Mouse (Mus musculus) lung, embryonic 14.5 days (tissue): ENCODE data around the gene Gm10228. TPM values are rescaled to one million over a fixed set of nuclear protein-coding genes. Genes with fewer than 3 reads are reported as not detected.
"Not testable (repeated sequence)": the region's sequence is repeated elsewhere in the genome, so short reads cannot be mapped to it uniquely, and the experiment has no call there.

ENCODE experiments used
- ATAC-seq: fragments of 200-750 bp; cut with Nextera tagmentation; 2 replicates; pipeline ENCODE4 v1.8.0; 2017; ENCODE audit warnings: mild to moderate bottlenecking, moderate TSS enrichment, moderate library complexity; ENCODE audit not compliant: insufficient read depth
- DNase-seq: peaks from one replicate; pipeline ENCODE4 v3.0.0-alpha.2; 2015
- H3K27ac ChIP-seq: fragments of 300-500 bp; sonication (generic); 2 replicates; pipeline ENCODE4 v1.5.1; 2014; ENCODE audit warnings: low read depth, mild to moderate bottlenecking, moderate library complexity
- H3K27me3 ChIP-seq: fragments of 300-500 bp; sonication (generic); 2 replicates; pipeline ENCODE4 v1.6.1; 2014; ENCODE audit warnings: low read length, control low read depth; ENCODE audit not compliant: insufficient read depth
- H3K36me3 ChIP-seq: fragments of 300-500 bp; sonication (generic); 2 replicates; pipeline ENCODE4 v1.6.1; 2014; ENCODE audit warnings: control low read depth; ENCODE audit not compliant: insufficient read depth
- H3K4me1 ChIP-seq: fragments of 300-500 bp; sonication (generic); 2 replicates; pipeline ENCODE4 v1.6.1; 2014; ENCODE audit warnings: antibody characterized with exemption, control low read depth; ENCODE audit not compliant: insufficient read depth
- H3K4me2 ChIP-seq: fragments of 300-500 bp; sonication (generic); 2 replicates; pipeline ENCODE4 v1.6.1; 2014; ENCODE audit warnings: mild to moderate bottlenecking
- H3K4me3 ChIP-seq: fragments of 300-500 bp; sonication (generic); 2 replicates; pipeline ENCODE4 v1.5.1; 2014; ENCODE audit warnings: low read depth, low read length
- H3K9ac ChIP-seq: fragments of 300-500 bp; sonication (generic); 2 replicates; pipeline ENCODE4 v1.6.1; 2014
- H3K9me3 ChIP-seq: fragments of 300-500 bp; sonication (generic); 2 replicates; pipeline ENCODE4 v1.6.1; 2016; ENCODE audit warnings: low read depth, low read length, control low read depth
- CTCF ChIP-seq: IDR thresholded peaks from 2 replicates; pipeline ENCODE4 v1.5.1; 2016; ENCODE audit warnings: antibody characterized with exemption, low read depth
- WGBS: fragments of 180-500 bp; shearing (Covaris S2); extraction: QIAGEN DNeasy Blood & Tissue Kit; methylation state at CpG from one replicate; pipeline ENCODE4 v1.1.7; 2014; 5-methylcytosine and 5-hydroxymethylcytosine counted together
- polyA plus RNA-seq: library from polyadenylated mRNA; unstranded; fragments of >200 nt; fragmentation: Nextera tagmentation; extraction: Ambion mirVana; gene quantifications from 2 replicates; pipeline ENCODE4 v1.2.1, GENCODE M21; 2014

The Gm10228 gene
- polyA plus RNA-seq, result not detected in 2 replicates

GRCm38 (mm10) chr16:89041372-89041771, at the start of gene Gm10228:
Gm10228 (minus strand) TSS chr16:89041472.
- ATAC-seq, result not testable (repeated sequence)

GRCm38 (mm10) chr16:89071041-89071440, 29.8 kb upstream of the Gm10228 start:
- H3K36me3 ChIP-seq, H3K4me1 ChIP-seq, H3K27ac ChIP-seq, H3K9me3 ChIP-seq, ATAC-seq, H3K4me3 ChIP-seq, H3K9ac ChIP-seq, H3K4me2 ChIP-seq, H3K27me3 ChIP-seq: not testable (repeated sequence)
- WGBS, result 45% methylated on average over 2 of the region's 2 CpGs
- peak; percentile 84 for DNase-seq

More at GRCm38 (mm10) chr16:89041372-89041771, at the start of gene Gm10228:
- H3K27me3 ChIP-seq, H3K9me3 ChIP-seq, H3K36me3 ChIP-seq, H3K27ac ChIP-seq, H3K9ac ChIP-seq, H3K4me1 ChIP-seq, DNase-seq, H3K4me2 ChIP-seq, H3K4me3 ChIP-seq: not testable (repeated sequence)
- WGBS, result 93% methylated on average over 2 of the region's 4 CpGs

DNA sequence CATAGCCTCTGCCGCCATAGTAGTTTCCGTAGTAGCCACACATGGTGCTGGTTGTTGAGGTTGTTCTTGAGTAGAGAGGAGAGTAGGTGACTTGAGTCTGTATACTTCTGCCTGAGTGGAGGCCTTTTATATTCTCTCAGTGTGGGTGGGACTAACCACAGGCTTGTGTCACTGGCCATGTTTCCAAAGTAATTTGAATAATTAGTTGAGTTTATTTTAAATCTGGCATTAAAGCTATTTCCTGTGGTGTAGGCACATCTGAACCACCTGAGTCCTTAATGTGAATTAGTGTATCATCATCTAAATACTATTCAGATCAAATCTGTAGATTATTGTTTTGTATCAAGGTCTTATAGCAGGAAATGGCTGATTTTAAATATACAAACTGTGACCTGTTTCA, 22.6 kb upstream of the Gm10228 start, which contains the start of gene 1110025L11Rik:
TSS of gene 1110025L11Rik (minus strand) at position 101 of the 400 bp plus-strand sequence.
- H3K4me1 ChIP-seq, H3K4me2 ChIP-seq, H3K36me3 ChIP-seq, H3K27ac ChIP-seq, H3K9me3 ChIP-seq, H3K9ac ChIP-seq, H3K27me3 ChIP-seq, DNase-seq, H3K4me3 ChIP-seq, ATAC-seq: not testable (repeated sequence)
- WGBS, result no CpG with 5 or more reads among the region's 2 CpGs

DNA sequence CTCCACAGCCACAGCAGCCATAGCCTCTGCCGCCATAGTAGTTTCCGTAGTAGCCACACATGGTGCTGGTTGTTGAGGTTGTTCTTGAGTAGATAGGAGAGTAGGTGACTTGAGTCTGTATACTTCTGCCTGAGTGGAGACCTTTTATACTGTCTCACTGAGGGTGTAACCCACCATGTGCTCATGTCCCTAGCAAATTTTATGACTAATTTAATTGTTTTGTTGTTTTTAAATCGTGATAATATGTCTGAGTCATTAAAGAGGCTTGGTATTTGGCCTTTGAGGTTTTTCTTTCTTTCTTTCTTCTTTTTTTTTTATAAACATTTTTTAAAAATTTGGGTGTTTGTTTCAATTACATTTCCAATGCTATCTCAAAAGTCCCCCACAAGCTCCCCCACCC, 6.5 kb upstream of the Gm10228 start, which contains the start of gene Krtap6-5:
TSS of gene Krtap6-5 (minus strand) at position 101 of the 400 bp plus-strand sequence.
- Histone ChIP-seq H3K9me3 (peaks cover under 1% of the 10 kb centered on the region; the same call in 1 of the 2 replicates), H3K4me2 (no peak within 1 kb of the TSS), H3K27ac (no peak within 1 kb of the TSS), H3K36me3 (no peaks in the 10 kb centered on the region), H3K27me3 (no peaks in the 10 kb centered on the region), H3K4me3 (no peak within 1 kb of the TSS), H3K9ac (no peak within 1 kb of the TSS), H3K4me1 (no peaks in the 10 kb centered on the region)
- no peak for DNase-seq
- no peak for ATAC-seq
- no peak for TF ChIP-seq CTCF
- WGBS, result 78% methylated on average over 3 of the region's 3 CpGs

DNA sequence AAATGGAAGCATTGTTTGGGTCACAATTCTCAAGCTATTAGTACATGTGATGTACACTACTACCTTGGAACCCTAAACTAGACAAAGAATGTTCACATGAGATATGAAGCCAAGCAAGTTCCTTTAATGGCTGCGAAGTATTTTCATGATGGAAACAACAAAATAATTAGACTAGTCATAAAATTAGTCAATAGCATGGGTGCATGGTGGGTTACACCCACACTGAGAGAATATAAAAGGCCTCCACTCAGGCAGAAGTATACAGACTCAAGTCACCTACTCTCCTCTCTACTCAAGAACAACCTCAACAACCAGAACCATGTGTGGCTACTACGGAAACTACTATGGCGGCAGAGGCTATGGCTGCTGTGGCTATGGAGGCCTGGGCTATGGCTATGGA, 9.9 kb downstream of the Gm10228 start, which contains the start of gene Krtap6-1:
TSS of gene Krtap6-1 (plus strand) at position 301 of the 400 bp plus-strand sequence.
- WGBS, result 93% methylated on average over 3 of the region's 3 CpGs
- H3K4me2 ChIP-seq, DNase-seq, H3K27ac ChIP-seq, H3K27me3 ChIP-seq, H3K4me1 ChIP-seq, H3K4me3 ChIP-seq, H3K36me3 ChIP-seq, H3K9ac ChIP-seq, ATAC-seq, H3K9me3 ChIP-seq: not testable (repeated sequence)

DNA sequence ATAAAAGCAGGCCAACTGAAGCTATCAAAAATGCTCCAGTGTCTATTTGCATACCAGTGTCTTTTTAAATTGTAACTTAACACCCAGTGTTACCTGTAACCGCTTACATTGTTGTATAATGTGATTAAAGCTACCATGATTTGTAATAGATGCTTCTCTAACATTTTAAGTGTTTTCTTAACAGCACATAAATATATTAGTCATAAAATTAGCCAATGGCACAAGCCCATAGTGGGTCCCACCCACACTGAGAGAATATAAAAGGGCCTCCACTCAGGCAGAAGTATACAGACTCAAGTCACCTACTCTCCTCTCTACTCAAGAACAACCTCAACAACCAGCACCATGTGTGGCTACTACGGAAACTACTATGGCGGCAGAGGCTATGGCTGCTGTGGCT, 26.3 kb downstream of the Gm10228 start, which contains the start of gene Gm10229:
TSS of gene Gm10229 (plus strand) at position 301 of the 400 bp plus-strand sequence.
- H3K27me3 ChIP-seq, H3K4me2 ChIP-seq, H3K27ac ChIP-seq, ATAC-seq, DNase-seq, H3K9me3 ChIP-seq, H3K4me3 ChIP-seq, H3K4me1 ChIP-seq, H3K36me3 ChIP-seq, H3K9ac ChIP-seq: not testable (repeated sequence)
- 67% methylated on average over 1 of the region's 3 CpGs for WGBS

GRCm38 (mm10) chr16:89013973-89014372, 27.3 kb downstream of the Gm10228 start:
- WGBS, result 98% methylated on average over 3 of the region's 3 CpGs
- H3K27ac ChIP-seq, result no peak overlapping the region

GRCm38 (mm10) chr16:89010659-89011058, 30.6 kb downstream of the Gm10228 start, which contains the start of gene Krtap22-2:
Krtap22-2 (minus strand) TSS chr16:89010759.
- H3K36me3 ChIP-seq, result no peaks in the 10 kb centered on the region
- ATAC-seq (no peak), DNase-seq (no peak)
- no peak for TF ChIP-seq CTCF
- H3K27ac ChIP-seq, result no peak within 1 kb of the TSS
- no peaks in the 10 kb centered on the region for H3K27me3 ChIP-seq
- no peak within 1 kb of the TSS for H3K4me2 ChIP-seq
- H3K9ac ChIP-seq, result no peak within 1 kb of the TSS
- H3K9me3 ChIP-seq, result no peaks in the 10 kb centered on the region
- no peak within 1 kb of the TSS for H3K4me3 ChIP-seq
- no peaks in the 10 kb centered on the region for H3K4me1 ChIP-seq
- WGBS, result 77% methylated on average over 5 of the region's 5 CpGs

More at GRCm38 (mm10) chr16:89013973-89014372, 27.3 kb downstream of the Gm10228 start:
- ATAC-seq (no peak), DNase-seq (no peak)
- H3K36me3 ChIP-seq, result no peaks in the 10 kb centered on the region
- no peaks in the 10 kb centered on the region for H3K4me1 ChIP-seq
- H3K4me3 ChIP-seq, result no peak overlapping the region
- no peak overlapping the region for H3K4me2 ChIP-seq
- no peak for TF ChIP-seq CTCF
- no peak overlapping the region for H3K9ac ChIP-seq
- no peaks in the 10 kb centered on the region for H3K9me3 ChIP-seq
- H3K27me3 ChIP-seq, result no peaks in the 10 kb centered on the region

Other genes starting within 250 kb of the Gm10228 start
- gene Gm20741, start 229.3 kb downstream of the Gm10228 start, polyA plus RNA-seq, result not detected in 2 replicates
- not detected in 2 replicates for gene Krtap15, start 221.3 kb downstream of the Gm10228 start, polyA plus RNA-seq
- gene Krtap14, start 215.3 kb downstream of the Gm10228 start, polyA plus RNA-seq, result not detected in 2 replicates
- not detected in 2 replicates for gene Krtap19-1, start 172.1 kb downstream of the Gm10228 start, polyA plus RNA-seq
- gene Krtap19-2, start 167.2 kb downstream of the Gm10228 start, polyA plus RNA-seq, result not detected in 2 replicates
- gene Krtap19-3, start 163.4 kb downstream of the Gm10228 start, polyA plus RNA-seq, result not detected in 2 replicates
- not detected in 2 replicates for gene Krtap19-4, start 156.4 kb downstream of the Gm10228 start, polyA plus RNA-seq
- not detected in 2 replicates for gene Krtap19-5, start 145.0 kb downstream of the Gm10228 start, polyA plus RNA-seq
- gene Krtap19-9b, start 109.2 kb downstream of the Gm10228 start, polyA plus RNA-seq, result not detected in 2 replicates
- not detected in 2 replicates for gene Krtap16-3, start 78.6 kb downstream of the Gm10228 start, polyA plus RNA-seq
- not detected in 2 replicates for gene Krtap22-2, start 30.7 kb downstream of the Gm10228 start, polyA plus RNA-seq
- not detected in 2 replicates for gene Gm10229, start 26.2 kb downstream of the Gm10228 start, polyA plus RNA-seq
- not detected in 2 replicates for gene Krtap6-1, start 9.8 kb downstream of the Gm10228 start, polyA plus RNA-seq
- gene Krtap6-5, start 6.4 kb upstream of the Gm10228 start, polyA plus RNA-seq, result not detected in 2 replicates
- not detected in 2 replicates for gene 1110025L11Rik, start 22.5 kb upstream of the Gm10228 start, polyA plus RNA-seq
- gene Krtap6-3, start 42.5 kb upstream of the Gm10228 start, polyA plus RNA-seq, result not detected in 2 replicates
- not detected in 2 replicates for gene Gm6358, start 99.4 kb upstream of the Gm10228 start, polyA plus RNA-seq
- not detected in 2 replicates for gene Gm10061, start 109.6 kb upstream of the Gm10228 start, polyA plus RNA-seq
- gene Gm9789, start 116.5 kb upstream of the Gm10228 start, polyA plus RNA-seq, result not detected in 2 replicates
- not detected in 2 replicates for gene Gm7735, start 128.0 kb upstream of the Gm10228 start, polyA plus RNA-seq
- not detected in 2 replicates for gene 1110057P08Rik, start 133.3 kb upstream of the Gm10228 start, polyA plus RNA-seq
- gene Krtap20-2, start 164.4 kb upstream of the Gm10228 start, polyA plus RNA-seq, result not detected in 2 replicates